Mouse (Mus musculus): ENCODE data around the gene Cib2.

DNA sequence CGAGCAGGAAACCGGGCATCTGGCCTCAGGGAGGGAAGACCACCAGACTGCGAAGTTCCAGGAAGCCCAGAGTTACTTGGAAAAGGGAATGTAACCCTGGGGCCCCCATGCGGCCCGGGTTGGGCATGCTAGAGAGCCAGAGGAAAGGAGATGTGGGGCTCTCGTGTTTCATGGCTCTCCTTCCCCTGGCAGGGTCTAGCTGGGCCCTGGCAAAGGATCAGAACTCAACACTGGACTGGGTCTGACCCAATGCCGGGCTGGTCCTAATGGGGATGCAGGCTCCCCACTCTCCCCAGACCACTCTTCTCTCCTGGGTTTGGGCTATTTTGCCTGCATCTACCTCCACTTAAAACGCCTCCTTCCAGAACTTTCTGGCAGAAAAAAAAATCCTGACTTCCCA is 1.3 kb downstream of the Cib2 start:
- TF ChIP-seq SIN3A (IDR thresholded peaks at IDR 0.05; ENCODE audit: low read length) = no peak
- no peak for TF ChIP-seq MAX (IDR thresholded peaks at IDR 0.05; ENCODE audit: low read length)
- no peak for TF ChIP-seq CTCF (IDR thresholded peaks at IDR 0.05 in 2 of 3, conservative IDR thresholded peaks at IDR 0.05 in 1 of 3; ENCODE audit: control insufficient read depth in 1 of 3, insufficient read depth in 1 of 3, low read depth in 2 of 3, low read length in 3 of 3, poor library complexity in 1 of 3, severe bottlenecking in 1 of 3)
- TF ChIP-seq EP300 (IDR thresholded peaks at IDR 0.05; ENCODE audit: low read depth in 1 of 2, low read length in 2 of 2) = no peak
- TF ChIP-seq RCOR1 (IDR thresholded peaks at IDR 0.05; ENCODE audit: low read depth, low read length) = no peak
- no peak for TF ChIP-seq UBTF (IDR thresholded peaks at IDR 0.05; ENCODE audit: borderline replicate concordance, insufficient read depth, low read depth, low read length)
- no peak for TF ChIP-seq BHLHE40 (IDR thresholded peaks at IDR 0.05; ENCODE audit: borderline replicate concordance, low read depth, low read length)
- TF ChIP-seq POLR2AphosphoS5 (IDR thresholded peaks at IDR 0.05; ENCODE audit: borderline replicate concordance, low read depth, low read length) = no peak
- no peak for TF ChIP-seq TBP (IDR thresholded peaks at IDR 0.05; ENCODE audit: low read depth, low read length)
- no peak for TF ChIP-seq MXI1 (IDR thresholded peaks at IDR 0.05; ENCODE audit: low read depth, low read length)
- TF ChIP-seq POLR2A (IDR thresholded peaks at IDR 0.05; ENCODE audit: control insufficient read depth in 1 of 2, insufficient read depth in 1 of 2, low read depth in 1 of 2, low read length in 2 of 2, poor library complexity in 1 of 2) = no peak
- no peak for TF ChIP-seq GATA1 (IDR thresholded peaks at IDR 0.05; ENCODE audit: low read depth, low read length)
- no peak for TF ChIP-seq MYC (IDR thresholded peaks at IDR 0.05; ENCODE audit: low read depth, low read length)
- no peak for TF ChIP-seq RAD21 (IDR thresholded peaks at IDR 0.05; ENCODE audit: low read depth, low read length)

Measured in MEL (cell line).